Mouse (Mus musculus) c-Kit-positive CD71-positive TER-119-positive erythroid progenitor cells, embryonic 14.5 days (primary cell): ENCODE results near the gene Icam1.

Experiments used
- DNase-seq: peaks from one replicate; pipeline ENCODE4 v3.0.0-alpha.2; 2013; ENCODE audit warnings: low spot score

Gene Icam1

GRCm38 (mm10) chr9:21051578-21051977, 35.8 kb downstream of the Icam1 start:
- no peak for DNase-seq

GRCm38 (mm10) chr9:21062928-21063327, 47.1 kb downstream of the Icam1 start:
- DNase-seq = no peak

GRCm38 (mm10) chr9:21067006-21067684, 51.4 kb downstream of the Icam1 start, which contains the start of gene Zglp1:
TSS of gene Zglp1 (minus strand) at chr9:21067093.
- no peak for DNase-seq

- peak; percentile 30 for DNase-seq
Observed at GRCm38 (mm10) chr9:21072641-21073040, 56.9 kb downstream of the Icam1 start.

GRCm38 (mm10) chr9:21073044-21073840, 57.5 kb downstream of the Icam1 start, which contains the start of the genes Gm49373 and Fdx1l:
TSS of gene Gm49373 (minus strand) at chr9:21073096.
TSS of gene Fdx1l (minus strand) at chr9:21073614.
- DNase-seq = peak; percentile 81

GRCm38 (mm10) chr9:21074173-21074572, 58.4 kb downstream of the Icam1 start:
- DNase-seq = no peak

GRCm38 (mm10) chr9:21075625-21076024, 59.8 kb downstream of the Icam1 start:
- DNase-seq = no peak
